16 mouse cellular contexts compared by ENCODE assay signal in genomic region chr19:59339908-59340307, GRCm38 (mm10).
"Had no signal": no experiment of that assay in that cellular context is flagged by ENCODE, and none has a peak within 500 bp of the region (broad histone marks: within the 10 kb centered on the region; RNA-seq: fewer than 3 reads in every experiment).

No protein-coding gene starts in this region.

- H3K36me3 ChIP-seq: neural tube, embryonic 12.5 days; neural tube, embryonic 13.5 days; neural tube, embryonic 15.5 days; stomach, embryonic 15.5 days had no signal

- H3K9ac ChIP-seq: neural tube, embryonic 12.5 days; neural tube, embryonic 13.5 days; neural tube, embryonic 15.5 days; stomach, embryonic 15.5 days had no signal

- H3K9me3 ChIP-seq: neural tube, embryonic 12.5 days; neural tube, embryonic 13.5 days; neural tube, embryonic 15.5 days; stomach, embryonic 15.5 days had no signal

- H3K4me2 ChIP-seq: neural tube, embryonic 12.5 days; neural tube, embryonic 13.5 days; neural tube, embryonic 15.5 days; stomach, embryonic 15.5 days had no signal

- H3K27me3 ChIP-seq: neural tube, embryonic 12.5 days; neural tube, embryonic 13.5 days; neural tube, embryonic 15.5 days; stomach, embryonic 15.5 days had no signal

- H3K27ac ChIP-seq: neural tube, embryonic 12.5 days; neural tube, embryonic 13.5 days; neural tube, embryonic 15.5 days; stomach, embryonic 15.5 days; stomach, postnatal 0 days had no signal

- H3K4me3 ChIP-seq: neural tube, embryonic 12.5 days; neural tube, embryonic 13.5 days; neural tube, embryonic 15.5 days; stomach, embryonic 15.5 days had no signal

- DNase-seq: right cerebral cortex, adult 18-20 months; right cerebral cortex, postnatal 14 days; right cerebral cortex, postnatal 25 days; right cerebral cortex, postnatal 4 days; spleen, adult 18-20 months; thymus, adult 18-20 months; thymus, adult 2 months; thymus, postnatal 14 days; thymus, postnatal 25 days; thymus, postnatal 36 days; thymus, postnatal 4 days had no signal
